Mouse (Mus musculus): ENCODE results near the gene 4833439L19Rik.

4833439L19Rik gene

DNA sequence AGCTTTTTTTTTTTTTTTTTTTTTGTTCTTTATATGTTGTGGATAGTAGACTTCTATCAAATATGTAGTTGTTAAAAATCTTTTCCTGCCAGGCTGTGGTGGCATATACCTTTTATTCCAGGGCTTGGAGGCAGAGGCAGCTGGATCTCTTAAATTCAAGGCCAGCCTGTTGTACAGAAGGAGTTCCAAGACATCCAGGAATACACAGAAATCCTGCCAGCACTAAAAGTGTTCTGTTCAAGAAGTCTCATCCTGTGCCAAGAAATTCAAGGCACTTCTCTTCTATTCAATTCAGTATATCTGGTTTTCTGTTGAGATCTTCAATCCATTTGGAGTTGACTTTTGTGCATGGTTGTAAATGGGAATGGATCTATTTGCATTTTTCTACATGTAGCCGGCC, 59.3 kb downstream of the 4833439L19Rik start:
- no peak for DNase-seq

DNA sequence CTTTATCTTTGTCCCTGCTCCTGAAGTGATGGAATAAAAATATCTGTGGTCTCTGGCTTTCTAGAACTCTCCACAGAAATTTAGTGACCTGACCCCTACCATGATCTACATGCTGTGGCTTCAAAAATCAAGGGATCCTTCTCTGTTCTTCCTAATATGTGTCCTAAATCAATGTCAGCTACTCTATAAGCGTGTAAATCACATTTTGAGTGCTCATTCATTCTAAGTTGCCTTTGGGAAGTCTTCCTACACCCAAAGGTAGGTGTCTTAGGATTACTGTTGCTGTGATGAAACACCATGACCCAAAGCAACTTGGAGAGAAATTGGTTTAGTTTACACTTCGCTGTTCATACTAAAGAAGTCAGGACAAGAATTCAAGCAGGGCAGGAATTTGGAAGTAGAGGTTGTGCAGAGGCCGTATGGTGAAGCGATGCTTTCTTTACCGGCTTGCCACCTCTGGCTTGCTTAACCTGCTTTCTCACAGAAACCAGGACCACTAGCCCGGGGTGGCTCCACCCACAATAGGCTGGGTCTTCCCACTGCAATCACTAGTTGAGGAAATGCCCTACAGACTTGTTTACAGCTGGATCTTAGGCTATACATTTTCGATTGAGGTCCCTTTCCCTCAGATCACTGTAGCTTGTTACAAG, 60.5 kb downstream of the 4833439L19Rik start:
- DNase-seq = no peak

DNA sequence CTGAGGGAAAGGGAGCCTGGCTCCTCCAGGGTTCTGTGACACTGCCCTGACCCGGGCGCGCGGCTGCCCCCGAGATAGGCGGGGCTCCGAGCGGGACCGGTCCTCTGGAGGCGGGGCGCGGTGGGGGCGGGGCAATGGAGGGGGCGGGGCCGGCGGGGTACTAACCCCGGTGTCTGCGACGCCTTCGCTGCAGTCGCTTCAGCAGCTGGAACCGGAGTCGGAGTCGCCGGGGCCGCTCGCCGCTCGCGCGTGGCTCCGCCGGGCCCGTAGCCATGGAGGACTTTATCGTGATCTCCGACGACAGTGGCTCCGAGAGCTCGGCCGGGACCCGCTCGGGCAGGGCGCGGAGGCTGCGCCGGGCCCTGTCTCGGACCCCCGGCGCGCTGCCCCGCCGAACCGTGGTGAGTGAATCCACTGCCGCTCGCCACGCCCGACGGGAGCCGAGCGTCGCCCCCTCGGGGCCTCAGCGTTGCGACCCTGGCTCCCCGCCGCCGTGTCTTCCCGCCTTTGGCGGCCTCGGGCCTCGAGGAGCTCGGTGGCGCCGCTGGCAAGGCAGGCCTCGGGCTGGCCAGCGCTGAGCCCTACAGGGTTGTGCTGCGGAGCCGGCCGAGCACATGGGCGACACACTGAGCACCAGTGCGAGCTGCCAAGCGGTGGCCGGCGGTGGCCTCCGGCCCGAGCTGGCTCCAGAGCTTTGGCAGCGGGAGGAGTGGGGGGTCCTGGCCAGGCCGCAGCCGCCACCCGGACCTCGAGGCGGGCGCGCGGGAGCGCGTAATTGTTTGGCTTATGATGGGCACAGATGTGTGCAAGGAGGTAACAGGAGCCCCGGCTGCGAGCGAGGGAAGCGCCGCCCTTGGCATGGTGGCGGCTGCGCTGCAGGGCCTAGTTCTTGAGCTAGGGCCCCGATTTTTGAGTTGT, 61.4 kb downstream of the 4833439L19Rik start, which contains the start of gene Simc1:
Simc1 (plus strand) TSS at position 176 of the 918 bp plus-strand sequence.
- DNase-seq = peak; percentile 75 to 80

DNA sequence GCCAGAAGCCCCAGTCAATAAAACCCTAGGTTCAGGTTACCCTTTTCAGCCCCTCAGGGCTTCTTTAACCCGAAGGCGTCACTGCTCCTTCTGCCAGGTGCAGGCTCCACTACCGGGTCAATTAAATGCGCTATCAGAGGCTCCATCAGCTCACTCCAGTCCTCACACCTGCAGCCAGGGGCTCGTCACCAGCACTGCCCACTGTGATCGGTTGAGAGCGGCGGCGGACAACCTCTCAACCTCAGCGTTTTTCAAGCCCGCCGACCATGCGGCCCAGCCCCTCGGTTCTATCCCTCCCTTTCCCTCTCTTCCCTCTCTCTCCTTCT, 62.0 kb downstream of the 4833439L19Rik start:
- DNase-seq = no peak

DNA sequence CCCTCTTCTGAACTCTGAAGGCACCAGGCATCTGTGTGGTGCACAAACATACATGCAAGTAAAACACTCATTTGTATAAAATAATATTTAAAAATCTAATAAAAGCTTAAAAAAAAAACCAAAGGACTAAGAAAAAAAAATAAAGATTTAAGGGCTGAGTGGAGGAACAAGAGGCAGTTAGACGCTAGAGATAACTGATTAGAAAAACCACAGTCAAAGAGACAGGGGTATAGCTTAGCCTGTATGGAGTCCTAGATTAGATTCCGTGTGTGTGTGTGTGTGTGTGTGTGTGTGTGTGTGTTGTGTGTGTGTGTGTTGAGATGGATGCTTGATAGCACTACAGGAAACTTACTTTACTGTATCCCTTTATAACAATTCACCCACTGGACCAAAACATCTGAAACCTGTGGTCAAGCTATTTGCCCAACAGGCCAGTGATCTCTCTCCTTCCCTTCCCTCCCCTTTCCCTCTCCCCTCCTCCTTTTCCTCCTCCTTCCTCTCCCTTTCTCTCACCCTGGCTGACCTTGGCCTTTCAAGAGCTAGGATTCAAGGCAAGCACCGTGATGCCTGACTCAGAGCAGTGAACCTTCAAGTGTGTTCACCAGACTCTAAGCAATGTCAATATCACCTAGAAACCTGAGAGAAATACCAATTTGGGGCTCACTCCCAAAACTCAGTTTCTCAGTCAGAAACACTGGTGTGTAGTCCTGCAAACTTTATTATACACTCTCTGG, 63.1 kb downstream of the 4833439L19Rik start:
- DNase-seq = no peak

DNA sequence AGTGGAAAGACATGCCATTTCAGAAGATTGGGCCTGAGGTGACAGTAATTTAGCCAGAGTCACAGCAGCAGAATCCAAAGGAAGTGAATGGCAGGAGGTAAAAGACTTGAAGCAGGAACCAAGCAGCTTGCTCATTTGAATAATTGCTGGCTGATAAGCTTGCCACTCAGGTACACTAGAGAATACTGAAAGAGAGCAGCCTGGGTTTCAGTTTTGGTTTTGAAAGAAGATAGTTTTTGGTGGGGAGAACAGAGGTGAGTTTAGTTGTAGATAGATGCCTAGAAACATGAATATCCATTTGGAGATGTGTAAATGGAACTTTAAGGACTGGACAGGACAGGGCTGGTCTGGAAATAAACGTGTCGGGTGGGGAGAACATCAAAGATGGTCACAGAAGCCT, 63.9 kb downstream of the 4833439L19Rik start:
- DNase-seq = no peak
